Mouse (Mus musculus) thymus, adult 2 months (tissue): Measurements from ENCODE around the gene Ankrd53. TPM values are rescaled to one million over a fixed set of nuclear protein-coding genes. Genes with fewer than 3 reads are reported as not detected.

ENCODE experiments used
- DNase-seq: peaks from one replicate; pipeline ENCODE4 v3.0.0; 2021
- H3K27ac ChIP-seq: fragments of 200-500 bp; 2 replicates; pipeline ENCODE4 v1.5.1; 2012; ENCODE audit warnings: low read length, control low read depth; ENCODE audit not compliant: control insufficient read depth, insufficient read depth
- H3K27me3 ChIP-seq: fragments of 200-500 bp; 2 replicates; pipeline ENCODE4 v1.6.1; 2012; ENCODE audit warnings: mild to moderate bottlenecking, low read length, moderate library complexity, mixed read lengths; ENCODE audit not compliant: control insufficient read depth, insufficient read depth
- H3K36me3 ChIP-seq: fragments of 200-500 bp; 2 replicates; pipeline ENCODE4 v1.6.1; 2012; ENCODE audit warnings: mild to moderate bottlenecking, low read length, moderate library complexity; ENCODE audit not compliant: control insufficient read depth, insufficient read depth
- H3K4me1 ChIP-seq: fragments of 200-500 bp; replicated peaks from 2 replicates; pipeline ENCODE4 v1.6.1; 2012; ENCODE audit warnings: low read length; ENCODE audit not compliant: control insufficient read depth, insufficient read depth
- H3K4me3 ChIP-seq: fragments of 200-500 bp; 2 replicates; pipeline ENCODE4 v1.5.1; 2012; ENCODE audit warnings: mild to moderate bottlenecking, low read length, control low read depth, moderate library complexity; ENCODE audit not compliant: control insufficient read depth, insufficient read depth
- CTCF ChIP-seq: fragments of 200-500 bp; IDR thresholded peaks from 2 replicates; pipeline ENCODE4 v1.5.1; 2012; ENCODE audit warnings: mild to moderate bottlenecking, control low read depth, low read length, moderate library complexity, borderline replicate concordance; ENCODE audit not compliant: control insufficient read depth, poor library complexity, insufficient read depth; ENCODE audit errors: extremely low read depth
- POLR2A ChIP-seq: fragments of 200-500 bp; IDR thresholded peaks from 2 replicates; pipeline ENCODE4 v1.6.1; 2012; ENCODE audit warnings: mild to moderate bottlenecking, low read length, control low read depth, moderate library complexity; ENCODE audit not compliant: control insufficient read depth, poor library complexity, insufficient read depth; ENCODE audit errors: extremely low read depth
- WGBS: fragments of 180-500 bp; shearing (Covaris S2); methylation state at CpG from one replicate; pipeline ENCODE4 v1.1.7; 2018; 5-methylcytosine and 5-hydroxymethylcytosine counted together
- polyA plus RNA-seq: library from polyadenylated mRNA; depleted of rRNA; stranded (reverse); fragments of >200 nt; gene quantifications from 2 replicates; pipeline ENCODE4 v1.2.3, GENCODE M21; 2012; rRNA removed

Gene Ankrd53
- 0.05 TPM in 1 of 2 replicates, not detected in the other for polyA plus RNA-seq

DNA sequence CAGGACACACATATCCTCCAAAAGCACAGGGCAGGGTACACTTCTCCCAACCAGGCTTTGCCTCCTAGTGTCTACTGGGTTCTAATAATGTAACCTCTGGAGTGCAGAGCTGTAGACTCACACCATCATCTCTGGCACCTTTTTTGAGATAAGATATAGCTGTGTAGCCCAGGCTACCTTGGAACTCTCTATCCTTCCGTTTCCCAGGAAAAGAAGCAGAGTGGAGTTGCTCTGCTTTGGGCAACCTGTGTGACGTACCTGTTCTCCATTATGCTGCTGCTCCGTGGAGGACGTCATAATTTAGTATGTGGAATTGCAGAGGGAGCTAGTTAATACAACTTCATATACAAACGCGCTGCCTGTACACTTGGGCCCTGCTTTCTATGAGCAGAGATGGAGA, at the start of gene Ankrd53:
Gene Ankrd53, plus strand, starts transcription at position 301 of the 400 bp plus-strand sequence.
- 40% methylated on average over 6 of the region's 6 CpGs for WGBS
- H3K4me3 ChIP-seq, result no peak within 1 kb of the TSS

GRCm38 (mm10) chr6:83713271-83714136, 48.9 kb upstream of the Ankrd53 start:
- DNase-seq, result no peak
- Histone ChIP-seq H3K27me3 (peaks cover 56% of the 10 kb centered on the region), H3K4me3 (no peak overlapping the region), H3K36me3 (no peaks in the 10 kb centered on the region), H3K27ac (no peak overlapping the region), H3K4me1 (peaks cover 23% of the 10 kb centered on the region)
- TF ChIP-seq CTCF (no peak), POLR2A (no peak)
- 15% methylated on average over 12 of the region's 12 CpGs for WGBS

More for the DNA sequence above, at the start of gene Ankrd53:
- Histone ChIP-seq H3K36me3 (no peaks in the 10 kb centered on the region), H3K27ac (no peak within 1 kb of the TSS), H3K4me1 (peaks cover 10% of the 10 kb centered on the region), H3K27me3 (peaks cover 5% of the 10 kb centered on the region; the same call in 1 of the 2 replicates)
- DNase-seq, result no peak
- no peak for TF ChIP-seq POLR2A
- no peak for TF ChIP-seq CTCF

GRCm38 (mm10) chr6:83714221-83715123, 48.0 kb upstream of the Ankrd53 start:
- Histone ChIP-seq H3K4me3 (no peak overlapping the region), H3K36me3 (no peaks in the 10 kb centered on the region), H3K27me3 (peaks cover 52% of the 10 kb centered on the region), H3K4me1 (peaks cover 23% of the 10 kb centered on the region), H3K27ac (no peak overlapping the region)
- WGBS, result 8% methylated on average over 34 of the region's 34 CpGs
- no peak for DNase-seq
- TF ChIP-seq CTCF (no peak), POLR2A (no peak)

DNA sequence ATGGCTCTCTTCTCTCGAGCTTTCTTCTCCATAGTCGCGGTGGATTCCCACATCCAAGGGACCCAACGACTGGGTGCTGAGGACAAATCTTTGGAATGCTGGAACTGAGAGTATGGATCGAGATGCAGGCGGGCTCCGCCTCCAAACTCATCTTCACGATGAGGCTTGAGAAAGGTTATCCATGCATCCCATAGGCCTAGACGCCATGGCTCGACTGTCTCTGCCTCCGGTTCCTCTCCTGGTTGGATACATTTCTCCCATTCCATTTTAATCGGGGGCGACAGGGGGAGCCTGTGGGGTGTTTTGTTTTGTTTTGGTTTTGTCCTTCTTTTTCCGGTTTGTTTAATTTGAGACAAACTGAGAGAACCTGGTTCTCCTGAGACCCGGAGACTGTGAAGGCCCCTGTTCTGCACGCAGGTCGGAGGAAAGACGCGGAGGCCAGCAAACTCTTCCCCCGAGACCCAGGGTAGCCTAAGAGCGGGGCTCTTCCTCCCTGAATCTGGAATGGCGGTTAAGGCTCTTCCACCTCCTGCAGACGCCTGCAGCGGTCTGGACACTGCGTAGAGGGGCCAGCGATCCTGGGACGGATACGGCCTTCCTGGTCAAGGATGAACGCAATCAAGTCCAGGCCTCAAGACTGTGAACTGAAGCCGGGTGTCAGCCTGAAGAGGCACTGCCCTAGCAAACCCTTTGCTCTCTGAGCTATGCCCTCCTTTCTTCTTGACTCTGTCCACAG, 46.8 kb upstream of the Ankrd53 start:
- H3K27ac ChIP-seq, result no peak overlapping the region
- DNase-seq, result no peak
- 9% methylated on average over 30 of the region's 30 CpGs for WGBS
- H3K36me3 ChIP-seq, result no peaks in the 10 kb centered on the region
- TF ChIP-seq CTCF, result no peak
- TF ChIP-seq POLR2A, result no peak
- H3K4me1 ChIP-seq, result peaks cover 20% of the 10 kb centered on the region
- H3K4me3 ChIP-seq, result no peak overlapping the region
- peaks cover 46% of the 10 kb centered on the region for H3K27me3 ChIP-seq

- Histone ChIP-seq H3K27me3 (peaks cover 37% of the 10 kb centered on the region), H3K4me1 (peaks cover 13% of the 10 kb centered on the region), H3K4me3 (no peak overlapping the region), H3K36me3 (no peaks in the 10 kb centered on the region), H3K27ac (no peak overlapping the region)
- no peak for TF ChIP-seq POLR2A
- TF ChIP-seq CTCF, result no peak
- no peak for DNase-seq
- WGBS, result 10% methylated on average over 8 of the region's 8 CpGs
Measured at GRCm38 (mm10) chr6:83717026-83717425, 45.4 kb upstream of the Ankrd53 start.
